8 mouse cellular contexts compared by ENCODE assay signal in the genomic region with DNA sequence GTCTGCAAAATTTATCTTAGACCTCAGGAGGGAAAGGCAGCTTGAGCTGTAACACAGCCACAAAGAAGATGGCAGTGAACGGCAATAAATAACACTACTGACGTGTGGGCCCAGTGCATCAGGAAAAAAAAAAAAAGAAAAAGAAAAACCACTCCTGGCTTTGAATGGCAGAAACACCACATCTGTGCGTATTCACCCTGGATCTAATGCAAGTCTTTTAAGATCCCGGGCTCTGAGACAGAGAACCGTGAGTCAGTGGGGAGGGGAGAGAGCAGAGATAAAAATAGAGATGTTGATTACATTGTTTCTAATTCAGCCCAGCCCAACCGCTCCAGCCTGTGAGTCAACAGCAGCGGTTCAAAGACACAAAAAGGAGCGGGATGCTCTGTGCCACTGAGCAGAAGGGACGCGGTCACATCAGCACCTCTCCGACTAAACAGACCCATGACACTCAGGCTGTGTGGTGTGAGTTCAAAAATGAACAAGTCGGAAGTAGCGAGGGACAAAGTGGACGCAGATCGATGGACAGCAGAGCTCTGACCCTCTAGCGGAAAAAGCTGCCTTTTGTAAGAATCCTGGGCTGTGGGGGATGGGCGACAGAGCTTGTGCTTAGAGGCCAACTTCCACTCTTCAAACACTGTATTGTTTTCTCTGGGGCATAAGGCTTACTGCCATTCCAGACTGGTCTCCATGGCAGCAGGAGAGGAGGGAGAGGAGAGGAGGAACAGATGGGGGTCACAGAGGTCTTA.
DNase-seq lines count a peak whose midpoint lies in the region; ATAC-seq and TF ChIP-seq lines count a peak whose summit lies in the region.

No protein-coding gene starts in this region.

- TF ChIP-seq CTCF in intestine, postnatal 0 days (IDR thresholded peaks at IDR 0.05; ENCODE audit: low read depth), result no peak; the same call in 1 of the 2 replicates

- no peaks in the 10 kb centered on the region for H3K27me3 ChIP-seq in embryonic facial prominence, embryonic 10.5 days (replicated peaks; ENCODE audit: low read depth, poor library complexity, severe bottlenecking)
- H3K27me3 ChIP-seq in intestine, postnatal 0 days (replicated peaks; ENCODE audit: control insufficient read depth, insufficient read depth, low read length), result no peaks in the 10 kb centered on the region
- H3K27me3 ChIP-seq in limb, embryonic 11.5 days (ENCODE audit: control insufficient read depth, insufficient read depth, low read length), result no peaks in the 10 kb centered on the region
- no peaks in the 10 kb centered on the region for H3K27me3 ChIP-seq in midbrain, embryonic 10.5 days (ENCODE audit: low read depth, poor library complexity, severe bottlenecking)

- H3K4me1 ChIP-seq in embryonic facial prominence, embryonic 10.5 days, result peaks cover 48% of the 10 kb centered on the region
- no peaks in the 10 kb centered on the region for H3K4me1 ChIP-seq in intestine, postnatal 0 days (replicated peaks; ENCODE audit: control insufficient read depth, insufficient read depth, low read length)
- peaks cover 8% of the 10 kb centered on the region; the same call in 1 of the 2 replicates for H3K4me1 ChIP-seq in limb, embryonic 11.5 days (ENCODE audit: control insufficient read depth, insufficient read depth, low read length)
- peaks cover 61% of the 10 kb centered on the region for H3K4me1 ChIP-seq in midbrain, embryonic 10.5 days

- no peak overlapping the region for H3K9ac ChIP-seq in intestine, postnatal 0 days (ENCODE audit: low read depth, low read length)
- H3K9ac ChIP-seq in limb, embryonic 11.5 days (ENCODE audit: low read length), result peak overlapping the region; percentile 46; the same call in 1 of the 2 replicates

- ATAC-seq in intestine, postnatal 0 days, result no peak; the same call in 1 of the 2 replicates
- ATAC-seq in limb, embryonic 11.5 days (ENCODE audit: insufficient number of reproducible peaks, low FRiP score, low TSS enrichment, low read depth), result 0 out of 2 replicates have a peak, but pooled peaks have one; percentile 44
- ATAC-seq in erythroid progenitor cell, adult 5-6 weeks (replicated peaks; ENCODE audit: low FRiP score, poor library complexity, severe bottlenecking), result no peak

- DNase-seq in adrenal gland, postnatal 10 days, result peak; percentile 70
- DNase-seq in embryonic facial prominence, embryonic 10.5 days (ENCODE audit: low spot score), result peak; percentile 88
- DNase-seq in heart, adult 18-20 months, result peak; percentile 67 to 70
- DNase-seq in limb, embryonic 11.5 days (ENCODE audit: low spot score), result peak; percentile 83
- DNase-seq in midbrain, embryonic 10.5 days (ENCODE audit: low spot score), result peak; percentile 97
- peak; percentile 61 for DNase-seq in right cerebral cortex, postnatal 25 days

- no peaks in the 10 kb centered on the region for H3K9me3 ChIP-seq in embryonic facial prominence, embryonic 10.5 days
- H3K9me3 ChIP-seq in intestine, postnatal 0 days (ENCODE audit: control insufficient read depth), result no peaks in the 10 kb centered on the region
- no peaks in the 10 kb centered on the region for H3K9me3 ChIP-seq in limb, embryonic 11.5 days (ENCODE audit: control insufficient read depth, low read length)
- no peaks in the 10 kb centered on the region; the same call in 1 of the 2 replicates for H3K9me3 ChIP-seq in midbrain, embryonic 10.5 days (replicated peaks)

- H3K27ac ChIP-seq in embryonic facial prominence, embryonic 10.5 days (replicated peaks), result peak overlapping the region; percentile 86
- no peak overlapping the region for H3K27ac ChIP-seq in intestine, postnatal 0 days (ENCODE audit: low read depth, low read length)
- H3K27ac ChIP-seq in limb, embryonic 11.5 days (replicated peaks; ENCODE audit: low read depth, low read length), result peak overlapping the region; percentile 56; the same call in 1 of the 2 replicates
- H3K27ac ChIP-seq in midbrain, embryonic 10.5 days (replicated peaks), result peak overlapping the region; percentile 93

- no peaks in the 10 kb centered on the region for H3K36me3 ChIP-seq in embryonic facial prominence, embryonic 10.5 days (replicated peaks)
- H3K36me3 ChIP-seq in intestine, postnatal 0 days (ENCODE audit: control insufficient read depth, insufficient read depth), result no peaks in the 10 kb centered on the region
- no peaks in the 10 kb centered on the region for H3K36me3 ChIP-seq in limb, embryonic 11.5 days (ENCODE audit: control insufficient read depth, insufficient read depth, low read length)
- H3K36me3 ChIP-seq in midbrain, embryonic 10.5 days, result 0 out of 2 replicates have a peak, but pooled peaks cover 3% of the 10 kb centered on the region

- peak overlapping the region; percentile 50 for H3K4me2 ChIP-seq in intestine, postnatal 0 days (replicated peaks; ENCODE audit: low read depth)
- peak overlapping the region; percentile 41 for H3K4me2 ChIP-seq in limb, embryonic 11.5 days (ENCODE audit: low read depth, severe bottlenecking)

- under 1% methylated on average over 17 of the region's 17 CpGs for WGBS in embryonic facial prominence, embryonic 10.5 days
- WGBS in intestine, postnatal 0 days, result 9% methylated on average over 17 of the region's 17 CpGs
- WGBS in limb, embryonic 11.5 days, result 2% methylated on average over 17 of the region's 17 CpGs
- under 1% methylated on average over 17 of the region's 17 CpGs for WGBS in midbrain, embryonic 10.5 days

- H3K4me3 ChIP-seq in embryonic facial prominence, embryonic 10.5 days, result peak overlapping the region; percentile 43
- H3K4me3 ChIP-seq in intestine, postnatal 0 days (ENCODE audit: low read depth, low read length), result peak overlapping the region; percentile 26; the same call in 1 of the 2 replicates
- H3K4me3 ChIP-seq in limb, embryonic 11.5 days (ENCODE audit: low read depth, low read length), result peak overlapping the region; percentile 16; the same call in 1 of the 2 replicates
- peak overlapping the region; percentile 44 for H3K4me3 ChIP-seq in midbrain, embryonic 10.5 days
